Mouse (Mus musculus) cortical plate, adult 2 months (tissue): ENCODE data around the gene Glmn.

Experiments used
- CTCF ChIP-seq: fragments of 200-500 bp; IDR thresholded peaks from 2 replicates; pipeline ENCODE4 v1.5.1; 2011; ENCODE audit warnings: mild to moderate bottlenecking, control low read depth, low read length; ENCODE audit not compliant: insufficient read depth; ENCODE audit errors: extremely low read depth
- POLR2A ChIP-seq: fragments of 200-500 bp; IDR thresholded peaks from 2 replicates; pipeline ENCODE4 v1.6.1; 2011; ENCODE audit warnings: mild to moderate bottlenecking, low read length, control low read depth; ENCODE audit not compliant: insufficient read depth; ENCODE audit errors: extremely low read depth

GRCm38 (mm10) chr5:107521386-107521785 lies 76.3 kb downstream of the Glmn start:
- TF ChIP-seq POLR2A (no peak), CTCF (no peak)
